Mouse (Mus musculus): Measurements from ENCODE around the gene Naa38. TPM values are rescaled to one million over a fixed set of nuclear protein-coding genes. Genes with fewer than 3 reads are reported as not detected.
A peak's percentile ranks its signal among the peaks of the same experiment; 100 is the strongest.

The Naa38 gene
- polyA plus RNA-seq, 1 experiment from 2014 or later: 130 TPM

DNA sequence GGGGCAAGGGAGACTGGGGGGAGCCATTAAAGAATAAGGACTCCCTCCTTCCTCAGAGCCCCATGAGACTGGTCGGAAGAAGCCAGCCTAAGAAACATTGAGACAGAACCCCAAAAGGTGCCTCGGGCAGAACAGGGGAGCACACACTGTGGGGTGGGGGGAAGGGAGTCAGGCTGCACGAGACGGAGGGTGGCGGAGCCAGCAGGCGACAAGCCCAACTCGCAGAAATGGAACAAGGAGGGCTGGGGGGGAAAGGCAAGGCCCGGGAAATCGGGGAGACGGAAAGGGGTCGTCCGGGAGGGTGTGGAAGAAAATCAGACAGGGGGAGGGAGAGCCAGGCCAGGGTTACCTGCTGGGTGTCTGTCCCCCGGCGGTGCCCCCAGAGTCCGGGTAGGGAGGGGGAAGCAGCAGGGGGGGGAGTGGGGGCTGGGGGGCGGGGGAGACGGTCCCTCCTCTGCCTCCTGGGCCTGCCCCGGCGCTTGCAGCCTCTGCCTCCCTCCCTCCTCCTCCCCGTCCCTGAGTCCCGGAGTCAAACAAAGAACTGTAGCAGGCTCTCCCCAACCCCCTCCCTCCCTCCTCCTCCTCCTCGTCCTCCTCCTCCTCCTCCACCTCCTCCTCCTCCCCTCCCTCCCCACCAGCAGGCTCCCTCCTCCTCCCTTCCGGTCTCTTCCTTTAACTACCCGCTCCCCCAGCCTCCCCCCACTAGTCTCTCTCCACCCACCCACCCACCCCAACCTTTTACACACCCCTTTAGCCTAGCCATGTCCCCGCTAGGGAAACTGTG lies 20.6 kb downstream of the Naa38 start:
- Histone ChIP-seq H3K27me3 (ENCODE audit: control insufficient read depth, insufficient read depth, low read length) (peaks cover 6% of the 10 kb centered on the region), H3K4me1 (replicated peaks; ENCODE audit: control insufficient read depth, insufficient read depth, low read length) (peaks cover 65% of the 10 kb centered on the region), H3K4me3 (replicated peaks; ENCODE audit: low read length) (peak overlapping the region; percentile 65), H3K4me2 (replicated peaks) (peak overlapping the region; percentile 99), H3K9ac (peak overlapping the region; percentile 99), H3K9me3 (ENCODE audit: control insufficient read depth, low read length) (no peaks in the 10 kb centered on the region), H3K27ac (peak overlapping the region; percentile 100), H3K36me3 (replicated peaks; ENCODE audit: control insufficient read depth, insufficient read depth) (peaks cover 21% of the 10 kb centered on the region)
- WGBS: 0% methylated on average over 14 of the region's 25 CpGs
- ATAC-seq (ENCODE audit: low FRiP score): no peak
- DNase-seq (ENCODE audit: low spot score): peak; percentile 59

DNA sequence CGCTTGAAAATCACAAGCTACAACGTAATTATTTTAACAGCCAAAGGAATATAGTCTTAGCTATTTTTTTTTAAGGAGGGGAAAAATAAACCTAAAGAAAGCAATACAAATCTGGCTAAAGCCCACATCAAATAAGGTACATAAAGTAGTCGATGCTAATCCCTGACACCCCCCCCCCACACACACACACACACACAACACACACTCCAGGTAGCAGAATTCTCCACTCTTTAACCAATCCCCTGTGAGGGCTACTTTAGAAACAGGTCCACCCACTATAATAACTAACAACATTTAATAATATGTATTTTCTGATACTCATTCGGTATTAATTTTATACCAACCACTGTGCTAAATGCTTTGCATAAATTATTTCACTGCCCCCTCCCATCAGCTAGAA lies 21.2 kb downstream of the Naa38 start:
- Histone ChIP-seq H3K27ac (peak overlapping the region; percentile 100), H3K4me1 (replicated peaks; ENCODE audit: control insufficient read depth, insufficient read depth, low read length) (peaks cover 65% of the 10 kb centered on the region), H3K27me3 (ENCODE audit: control insufficient read depth, insufficient read depth, low read length) (peaks cover 12% of the 10 kb centered on the region), H3K4me3 (replicated peaks; ENCODE audit: low read length) (peak overlapping the region; percentile 65), H3K9ac (peak overlapping the region; percentile 99), H3K9me3 (ENCODE audit: control insufficient read depth, low read length) (no peaks in the 10 kb centered on the region), H3K36me3 (replicated peaks; ENCODE audit: control insufficient read depth, insufficient read depth) (peaks cover 18% of the 10 kb centered on the region), H3K4me2 (replicated peaks) (peak overlapping the region; percentile 99)
- ATAC-seq (ENCODE audit: low FRiP score) (no peak), DNase-seq (ENCODE audit: low spot score) (no peak)
- under 1% methylated on average over 4 of the region's 4 CpGs for WGBS

GRCm38 (mm10) chr11:69416921-69417448 lies 21.7 kb downstream of the Naa38 start:
- WGBS: 2% methylated on average over 8 of the region's 8 CpGs
- Histone ChIP-seq H3K4me1 (replicated peaks; ENCODE audit: control insufficient read depth, insufficient read depth, low read length) (peaks cover 61% of the 10 kb centered on the region), H3K4me3 (replicated peaks; ENCODE audit: low read length) (peak overlapping the region; percentile 65), H3K27ac (peak overlapping the region; percentile 100), H3K9me3 (ENCODE audit: control insufficient read depth, low read length) (no peaks in the 10 kb centered on the region), H3K4me2 (replicated peaks) (peak overlapping the region; percentile 99), H3K27me3 (ENCODE audit: control insufficient read depth, insufficient read depth, low read length) (peaks cover 17% of the 10 kb centered on the region), H3K9ac (peak overlapping the region; percentile 99), H3K36me3 (replicated peaks; ENCODE audit: control insufficient read depth, insufficient read depth) (peaks cover 14% of the 10 kb centered on the region)
- DNase-seq (ENCODE audit: low spot score) (no peak), ATAC-seq (ENCODE audit: low FRiP score) (no peak)

GRCm38 (mm10) chr11:69417449-69418384 lies 22.4 kb downstream of the Naa38 start:
- 0% methylated on average over 39 of the region's 39 CpGs for WGBS
- peak overlapping the region; percentile 99 for H3K4me2 ChIP-seq (replicated peaks)

GRCm38 (mm10) chr11:69418481-69419442 lies 23.5 kb downstream of the Naa38 start:
- Histone ChIP-seq H3K4me3 (replicated peaks; ENCODE audit: low read length) (peak overlapping the region; percentile 65), H3K27me3 (ENCODE audit: control insufficient read depth, insufficient read depth, low read length) (peaks cover 30% of the 10 kb centered on the region), H3K9me3 (ENCODE audit: control insufficient read depth, low read length) (no peaks in the 10 kb centered on the region), H3K4me1 (replicated peaks; ENCODE audit: control insufficient read depth, insufficient read depth, low read length) (peaks cover 43% of the 10 kb centered on the region), H3K9ac (peak overlapping the region; percentile 99), H3K4me2 (replicated peaks) (peak overlapping the region; percentile 99), H3K36me3 (replicated peaks; ENCODE audit: control insufficient read depth, insufficient read depth) (no peaks in the 10 kb centered on the region), H3K27ac (peak overlapping the region; percentile 100)
- ATAC-seq (ENCODE audit: low FRiP score) (peak; percentile 93), DNase-seq (ENCODE audit: low spot score) (peak; percentile 94)
- WGBS: under 1% methylated on average over 44 of the region's 45 CpGs

More at GRCm38 (mm10) chr11:69417449-69418384, 22.4 kb downstream of the Naa38 start:
- peak; percentile 91 for DNase-seq (ENCODE audit: low spot score)
- H3K27me3 ChIP-seq (ENCODE audit: control insufficient read depth, insufficient read depth, low read length): peaks cover 24% of the 10 kb centered on the region
- H3K9ac ChIP-seq: peak overlapping the region; percentile 99
- peaks cover 6% of the 10 kb centered on the region for H3K36me3 ChIP-seq (replicated peaks; ENCODE audit: control insufficient read depth, insufficient read depth)
- peak overlapping the region; percentile 65 for H3K4me3 ChIP-seq (replicated peaks; ENCODE audit: low read length)
- peaks cover 54% of the 10 kb centered on the region for H3K4me1 ChIP-seq (replicated peaks; ENCODE audit: control insufficient read depth, insufficient read depth, low read length)
- H3K9me3 ChIP-seq (ENCODE audit: control insufficient read depth, low read length): no peaks in the 10 kb centered on the region
- ATAC-seq (ENCODE audit: low FRiP score): peak; percentile 18
- peak overlapping the region; percentile 100 for H3K27ac ChIP-seq

GRCm38 (mm10) chr11:69419443-69419812 lies 24.1 kb downstream of the Naa38 start:
- Histone ChIP-seq H3K4me2 (replicated peaks) (peak overlapping the region; percentile 99), H3K27ac (peak overlapping the region; percentile 100), H3K4me3 (replicated peaks; ENCODE audit: low read length) (peak overlapping the region; percentile 65), H3K9me3 (ENCODE audit: control insufficient read depth, low read length) (no peaks in the 10 kb centered on the region), H3K27me3 (ENCODE audit: control insufficient read depth, insufficient read depth, low read length) (peaks cover 30% of the 10 kb centered on the region), H3K9ac (peak overlapping the region; percentile 39), H3K36me3 (replicated peaks; ENCODE audit: control insufficient read depth, insufficient read depth) (no peaks in the 10 kb centered on the region), H3K4me1 (replicated peaks; ENCODE audit: control insufficient read depth, insufficient read depth, low read length) (peaks cover 36% of the 10 kb centered on the region)
- under 1% methylated on average over 19 of the region's 19 CpGs for WGBS
- no peak for DNase-seq (ENCODE audit: low spot score)
- ATAC-seq (ENCODE audit: low FRiP score): no peak

- no peak for DNase-seq (ENCODE audit: low spot score)
- ATAC-seq (ENCODE audit: low FRiP score): no peak
- 2% methylated on average over 31 of the region's 31 CpGs for WGBS
- peak overlapping the region; percentile 39 for H3K9ac ChIP-seq
- peaks cover 31% of the 10 kb centered on the region for H3K4me1 ChIP-seq (replicated peaks; ENCODE audit: control insufficient read depth, insufficient read depth, low read length)
- H3K4me3 ChIP-seq (replicated peaks; ENCODE audit: low read length): peak overlapping the region; percentile 65
- H3K4me2 ChIP-seq (replicated peaks): peak overlapping the region; percentile 99
- no peaks in the 10 kb centered on the region for H3K9me3 ChIP-seq (ENCODE audit: control insufficient read depth, low read length)
- peak overlapping the region; percentile 17; the same call in 1 of the 2 replicates for H3K27ac ChIP-seq
- H3K36me3 ChIP-seq (replicated peaks; ENCODE audit: control insufficient read depth, insufficient read depth): no peaks in the 10 kb centered on the region
- H3K27me3 ChIP-seq (ENCODE audit: control insufficient read depth, insufficient read depth, low read length): peaks cover 30% of the 10 kb centered on the region
Observed at GRCm38 (mm10) chr11:69419813-69420553, 24.7 kb downstream of the Naa38 start.

GRCm38 (mm10) chr11:69420554-69421000 lies 25.3 kb downstream of the Naa38 start:
- H3K27ac ChIP-seq: no peak overlapping the region
- H3K27me3 ChIP-seq (ENCODE audit: control insufficient read depth, insufficient read depth, low read length): peaks cover 30% of the 10 kb centered on the region
- H3K4me1 ChIP-seq (replicated peaks; ENCODE audit: control insufficient read depth, insufficient read depth, low read length): peaks cover 29% of the 10 kb centered on the region
- DNase-seq (ENCODE audit: low spot score) (no peak), ATAC-seq (ENCODE audit: low FRiP score) (no peak)
- H3K4me2 ChIP-seq (replicated peaks): peak overlapping the region; percentile 99
- H3K9ac ChIP-seq: peak overlapping the region; percentile 39; the same call in 1 of the 2 replicates
- no peaks in the 10 kb centered on the region for H3K9me3 ChIP-seq (ENCODE audit: control insufficient read depth, low read length)
- H3K36me3 ChIP-seq (replicated peaks; ENCODE audit: control insufficient read depth, insufficient read depth): no peaks in the 10 kb centered on the region
- WGBS: 7% methylated on average over 10 of the region's 10 CpGs
- peak overlapping the region; percentile 65; the same call in 1 of the 2 replicates for H3K4me3 ChIP-seq (replicated peaks; ENCODE audit: low read length)
